Mouse (Mus musculus): ENCODE data around the gene Ces1d. TPM values are rescaled to one million over a fixed set of nuclear protein-coding genes. Genes with fewer than 3 reads are reported as not detected.
A peak's percentile ranks its signal among the peaks of the same experiment; 100 is the strongest.

Gene Ces1d
- polyA plus RNA-seq, 1 experiment = not detected

GRCm38 (mm10) chr8:93180581-93181129, 17.0 kb downstream of the Ces1d start:
- no peaks in the 10 kb centered on the region for H3K4me1 ChIP-seq (ENCODE audit: control insufficient read depth, insufficient read depth, low read length)
- no peaks in the 10 kb centered on the region for H3K27me3 ChIP-seq (ENCODE audit: control insufficient read depth, insufficient read depth, low read length)
- DNase-seq = no peak
- no peak overlapping the region for H3K4me3 ChIP-seq (replicated peaks; ENCODE audit: insufficient read depth, low read depth, low read length)
- 40% methylated on average over 4 of the region's 4 CpGs for WGBS
- no peak overlapping the region for H3K27ac ChIP-seq (ENCODE audit: insufficient read depth, low read length)
- TF ChIP-seq POLR2A (IDR thresholded peaks at IDR 0.05; ENCODE audit: borderline replicate concordance, insufficient read depth, low read length) (no peak), CTCF (IDR thresholded peaks at IDR 0.05; ENCODE audit: borderline replicate concordance, insufficient read depth, low read depth, low read length) (no peak)

- Histone ChIP-seq H3K4me3 (replicated peaks; ENCODE audit: insufficient read depth, low read depth, low read length) (no peak overlapping the region), H3K27me3 (ENCODE audit: control insufficient read depth, insufficient read depth, low read length) (no peaks in the 10 kb centered on the region), H3K27ac (ENCODE audit: insufficient read depth, low read length) (no peak overlapping the region), H3K4me1 (ENCODE audit: control insufficient read depth, insufficient read depth, low read length) (no peaks in the 10 kb centered on the region)
- DNase-seq = no peak
- 42% methylated on average over 1 of the region's 1 CpGs for WGBS
- TF ChIP-seq CTCF (IDR thresholded peaks at IDR 0.05; ENCODE audit: borderline replicate concordance, insufficient read depth, low read depth, low read length) = no peak
- no peak for TF ChIP-seq POLR2A (IDR thresholded peaks at IDR 0.05; ENCODE audit: borderline replicate concordance, insufficient read depth, low read length)
Measured at GRCm38 (mm10) chr8:93176593-93176992, 21.0 kb downstream of the Ces1d start.

- H3K4me3 ChIP-seq (replicated peaks; ENCODE audit: insufficient read depth, low read depth, low read length) = no peak overlapping the region
- WGBS = 91% methylated on average over 2 of the region's 2 CpGs
Measured at GRCm38 (mm10) chr8:93174554-93174953, 23.1 kb downstream of the Ces1d start.

DNA sequence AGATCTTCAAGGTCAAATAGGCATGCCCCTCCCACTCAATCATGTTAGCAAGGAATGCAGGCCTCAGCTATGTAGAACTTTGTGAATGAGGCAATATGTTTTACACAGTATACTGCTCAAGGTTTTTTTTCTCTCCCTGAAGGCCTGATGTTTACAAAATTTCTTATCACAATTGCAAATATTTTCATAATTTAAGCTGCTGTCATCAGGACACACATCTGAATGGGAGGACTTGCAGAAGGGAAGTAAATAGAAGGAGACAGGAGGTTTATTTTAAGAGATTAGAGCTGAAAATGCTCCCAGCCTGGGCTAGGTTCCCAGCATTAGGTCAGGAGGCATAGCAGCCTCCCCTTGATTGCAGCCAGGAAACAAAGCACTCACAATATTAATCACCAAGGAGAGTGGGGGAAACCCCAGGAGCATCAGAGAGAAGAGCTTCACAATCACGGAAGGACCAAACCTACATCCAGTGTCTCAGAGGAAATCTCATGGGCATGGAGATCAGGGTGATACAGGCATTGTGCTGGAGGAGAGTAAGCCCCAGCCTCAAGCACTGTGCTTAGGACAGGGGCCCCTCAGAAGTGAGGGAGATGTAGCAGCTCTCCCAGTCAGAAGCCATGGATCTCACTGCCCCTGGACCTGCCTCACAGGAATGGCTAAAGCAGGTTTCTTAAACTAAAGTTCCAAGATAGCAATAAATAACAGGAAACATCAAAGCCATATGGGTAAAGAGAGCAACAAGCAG, 25.6 kb downstream of the Ces1d start:
- H3K27ac ChIP-seq (ENCODE audit: insufficient read depth, low read length) = no peak overlapping the region
- H3K4me3 ChIP-seq (replicated peaks; ENCODE audit: insufficient read depth, low read depth, low read length) = no peak overlapping the region
- 20% methylated on average over 1 of the region's 1 CpGs for WGBS
- DNase-seq = no peak
- no peaks in the 10 kb centered on the region for H3K4me1 ChIP-seq (ENCODE audit: control insufficient read depth, insufficient read depth, low read length)
- TF ChIP-seq CTCF (IDR thresholded peaks at IDR 0.05; ENCODE audit: borderline replicate concordance, insufficient read depth, low read depth, low read length) (no peak), POLR2A (IDR thresholded peaks at IDR 0.05; ENCODE audit: borderline replicate concordance, insufficient read depth, low read length) (no peak)
- no peaks in the 10 kb centered on the region for H3K27me3 ChIP-seq (ENCODE audit: control insufficient read depth, insufficient read depth, low read length)

More at GRCm38 (mm10) chr8:93174554-93174953, 23.1 kb downstream of the Ces1d start:
- TF ChIP-seq POLR2A (IDR thresholded peaks at IDR 0.05; ENCODE audit: borderline replicate concordance, insufficient read depth, low read length) = no peak
- TF ChIP-seq CTCF (IDR thresholded peaks at IDR 0.05; ENCODE audit: borderline replicate concordance, insufficient read depth, low read depth, low read length) = no peak
- no peak for DNase-seq
- Histone ChIP-seq H3K27me3 (ENCODE audit: control insufficient read depth, insufficient read depth, low read length) (no peaks in the 10 kb centered on the region), H3K4me1 (ENCODE audit: control insufficient read depth, insufficient read depth, low read length) (no peaks in the 10 kb centered on the region), H3K27ac (ENCODE audit: insufficient read depth, low read length) (no peak overlapping the region)

- no peak overlapping the region for H3K4me3 ChIP-seq (replicated peaks; ENCODE audit: insufficient read depth, low read depth, low read length)
- no peak for TF ChIP-seq CTCF (IDR thresholded peaks at IDR 0.05; ENCODE audit: borderline replicate concordance, insufficient read depth, low read depth, low read length)
- no peak for TF ChIP-seq POLR2A (IDR thresholded peaks at IDR 0.05; ENCODE audit: borderline replicate concordance, insufficient read depth, low read length)
- WGBS = 96% methylated on average over 1 of the region's 1 CpGs
- H3K4me1 ChIP-seq (ENCODE audit: control insufficient read depth, insufficient read depth, low read length) = no peaks in the 10 kb centered on the region
- no peak overlapping the region for H3K27ac ChIP-seq (ENCODE audit: insufficient read depth, low read length)
- no peaks in the 10 kb centered on the region for H3K27me3 ChIP-seq (ENCODE audit: control insufficient read depth, insufficient read depth, low read length)
- no peak for DNase-seq
Measured at GRCm38 (mm10) chr8:93163363-93163762, 34.3 kb downstream of the Ces1d start.

DNA sequence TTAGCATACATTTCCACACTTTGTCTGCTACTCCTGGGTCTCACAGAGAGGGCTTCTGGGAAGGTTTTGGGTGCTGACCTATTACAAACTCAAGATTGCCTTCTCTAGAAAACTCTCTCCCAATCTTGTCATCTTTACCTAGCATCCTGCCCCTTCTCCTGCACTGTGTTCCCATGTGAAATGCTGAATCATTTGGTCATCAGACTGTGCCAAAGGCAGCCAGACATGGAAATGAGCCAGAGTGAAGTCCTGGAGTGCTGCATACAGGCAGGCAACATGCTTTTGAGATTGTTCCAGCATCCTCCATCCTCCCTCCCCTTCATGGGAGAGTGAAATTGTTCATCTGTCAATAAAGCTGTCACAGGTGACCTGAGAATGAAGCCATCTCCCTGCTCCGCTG, 46.2 kb downstream of the Ces1d start:
- H3K4me3 ChIP-seq (replicated peaks; ENCODE audit: insufficient read depth, low read depth, low read length) = no peak overlapping the region
- peak in 1 of 2 experiments; percentile 4 for DNase-seq
- WGBS = 17% methylated on average over 1 of the region's 1 CpGs
- no peak overlapping the region for H3K27ac ChIP-seq (ENCODE audit: insufficient read depth, low read length)
- no peaks in the 10 kb centered on the region for H3K4me1 ChIP-seq (ENCODE audit: control insufficient read depth, insufficient read depth, low read length)
- TF ChIP-seq CTCF (IDR thresholded peaks at IDR 0.05; ENCODE audit: borderline replicate concordance, insufficient read depth, low read depth, low read length) = no peak
- no peak for TF ChIP-seq POLR2A (IDR thresholded peaks at IDR 0.05; ENCODE audit: borderline replicate concordance, insufficient read depth, low read length)
- H3K27me3 ChIP-seq (ENCODE audit: control insufficient read depth, insufficient read depth, low read length) = no peaks in the 10 kb centered on the region

GRCm38 (mm10) chr8:93147331-93147730, 50.3 kb downstream of the Ces1d start:
- DNase-seq = no peak
- no peak overlapping the region for H3K4me3 ChIP-seq (replicated peaks; ENCODE audit: insufficient read depth, low read depth, low read length)

DNA sequence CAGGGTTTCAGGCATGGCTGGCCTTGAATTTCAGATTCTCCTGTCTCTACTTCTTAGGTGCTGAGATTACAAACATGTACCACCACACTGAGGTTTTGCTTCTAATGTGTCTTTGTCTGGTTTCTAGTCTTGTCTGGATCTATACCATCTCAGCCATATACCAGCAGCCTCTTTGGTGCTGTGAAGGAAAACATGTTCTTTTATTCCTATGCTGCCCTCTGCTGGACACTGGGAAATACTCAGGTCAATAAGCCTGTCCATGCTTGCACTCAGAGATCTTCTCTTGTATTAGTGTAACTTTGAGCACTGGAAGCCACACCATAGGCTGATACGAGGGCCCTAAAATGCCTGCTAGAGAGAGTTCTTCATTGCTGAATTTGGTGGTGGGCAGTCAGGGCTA, 56.9 kb downstream of the Ces1d start:
- DNase-seq = peak; percentile 13 to 16
- no peaks in the 10 kb centered on the region for H3K4me1 ChIP-seq (ENCODE audit: control insufficient read depth, insufficient read depth, low read length)
- H3K27ac ChIP-seq (ENCODE audit: insufficient read depth, low read length) = no peak overlapping the region
- 52% methylated on average over 1 of the region's 1 CpGs for WGBS
- TF ChIP-seq CTCF (IDR thresholded peaks at IDR 0.05; ENCODE audit: borderline replicate concordance, insufficient read depth, low read depth, low read length) = no peak
- no peak for TF ChIP-seq POLR2A (IDR thresholded peaks at IDR 0.05; ENCODE audit: borderline replicate concordance, insufficient read depth, low read length)
- H3K4me3 ChIP-seq (replicated peaks; ENCODE audit: insufficient read depth, low read depth, low read length) = no peak overlapping the region
- H3K27me3 ChIP-seq (ENCODE audit: control insufficient read depth, insufficient read depth, low read length) = no peaks in the 10 kb centered on the region

More at GRCm38 (mm10) chr8:93147331-93147730, 50.3 kb downstream of the Ces1d start:
- Histone ChIP-seq H3K4me1 (ENCODE audit: control insufficient read depth, insufficient read depth, low read length) (no peaks in the 10 kb centered on the region), H3K27ac (ENCODE audit: insufficient read depth, low read length) (no peak overlapping the region), H3K27me3 (ENCODE audit: control insufficient read depth, insufficient read depth, low read length) (no peaks in the 10 kb centered on the region)
- no peak for TF ChIP-seq CTCF (IDR thresholded peaks at IDR 0.05; ENCODE audit: borderline replicate concordance, insufficient read depth, low read depth, low read length)
- no peak for TF ChIP-seq POLR2A (IDR thresholded peaks at IDR 0.05; ENCODE audit: borderline replicate concordance, insufficient read depth, low read length)

Measured in cerebellum, adult 2 months (tissue).